Mouse (Mus musculus) hindbrain, embryonic 10.5 days (tissue): ENCODE measurements around the gene Chrnb4. TPM values are rescaled to one million over a fixed set of nuclear protein-coding genes. Genes with fewer than 3 reads are reported as not detected.

ENCODE experiments used
- DNase-seq: peaks from one replicate; pipeline ENCODE4 v3.0.0-alpha.2; 2017; ENCODE audit warnings: low spot score
- H3K27ac ChIP-seq: fragments of 300-500 bp; sonication (generic); 2 replicates; pipeline ENCODE4 v1.5.1; 2016; ENCODE audit warnings: mild to moderate bottlenecking, moderate library complexity
- H3K27me3 ChIP-seq: fragments of 300-500 bp; sonication (generic); 2 replicates; pipeline ENCODE4 v1.6.1; 2016; ENCODE audit warnings: mild to moderate bottlenecking; ENCODE audit not compliant: poor library complexity, insufficient read depth, severe bottlenecking
- H3K36me3 ChIP-seq: fragments of 300-500 bp; sonication (generic); 2 replicates; pipeline ENCODE4 v1.6.1; 2016; ENCODE audit warnings: mild to moderate bottlenecking, moderate library complexity
- H3K4me1 ChIP-seq: fragments of 300-500 bp; sonication (generic); replicated peaks from 2 replicates; pipeline ENCODE4 v1.6.1; 2016; ENCODE audit warnings: mild to moderate bottlenecking
- H3K4me3 ChIP-seq: fragments of 300-500 bp; sonication (generic); 2 replicates; pipeline ENCODE4 v1.5.1; 2016; ENCODE audit warnings: mild to moderate bottlenecking, moderate library complexity
- H3K9me3 ChIP-seq: fragments of 300-500 bp; sonication (generic); 2 replicates; pipeline ENCODE4 v1.6.1; 2016; ENCODE audit warnings: mild to moderate bottlenecking, moderate library complexity
- WGBS: fragments of 180-500 bp; shearing (Covaris S2); methylation state at CpG from one replicate; pipeline ENCODE4 v1.1.7; 2016; 5-methylcytosine and 5-hydroxymethylcytosine counted together
- polyA plus RNA-seq: library from polyadenylated mRNA; unstranded; fragments of >200 nt; fragmentation: Nextera tagmentation; extraction: Ambion mirVana; gene quantifications from 2 replicates; pipeline ENCODE4 v1.2.1, GENCODE M21; 2016

Chrnb4 gene
- polyA plus RNA-seq, 1 experiment from 2014 or later: 4.4 TPM

DNA sequence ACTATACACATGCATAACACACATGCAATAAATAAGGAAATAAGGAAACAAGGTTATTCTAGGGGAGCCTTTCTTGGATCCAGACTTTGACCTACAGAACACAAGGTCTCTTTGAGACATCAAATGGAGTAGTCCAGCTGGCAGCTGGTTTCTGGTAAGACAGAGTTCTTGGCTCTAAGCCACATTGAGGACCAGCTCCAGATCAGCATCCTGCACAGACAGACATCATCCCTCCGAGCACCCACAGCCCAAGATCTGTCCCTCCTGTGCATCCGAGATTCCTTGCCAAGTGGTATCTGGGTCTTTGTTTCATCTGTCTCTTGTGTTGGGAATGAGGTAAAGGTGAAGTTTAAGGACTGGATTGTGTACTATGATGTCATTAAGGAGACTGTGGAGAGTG lies 3.6 kb downstream of the Chrnb4 start:
- H3K4me1 ChIP-seq: peaks cover 43% of the 10 kb centered on the region
- no peaks in the 10 kb centered on the region for H3K9me3 ChIP-seq
- H3K4me3 ChIP-seq: no peak overlapping the region
- peaks cover 14% of the 10 kb centered on the region for H3K27me3 ChIP-seq
- WGBS: 90% methylated on average over 2 of the region's 2 CpGs
- no peaks in the 10 kb centered on the region for H3K36me3 ChIP-seq
- no peak overlapping the region for H3K27ac ChIP-seq
- no peak for DNase-seq

GRCm38 (mm10) chr9:55043688-55044087 lies 4.9 kb downstream of the Chrnb4 start:
- DNase-seq: peak; percentile 41
- Histone ChIP-seq H3K36me3 (no peaks in the 10 kb centered on the region), H3K27me3 (peaks cover 14% of the 10 kb centered on the region), H3K9me3 (no peaks in the 10 kb centered on the region), H3K4me1 (peaks cover 38% of the 10 kb centered on the region), H3K4me3 (peak overlapping the region; percentile 33), H3K27ac (peak overlapping the region; percentile 72)
- 6% methylated on average over 8 of the region's 8 CpGs for WGBS

GRCm38 (mm10) chr9:55041389-55041788 lies 7.2 kb downstream of the Chrnb4 start:
- WGBS: 67% methylated on average over 2 of the region's 2 CpGs

GRCm38 (mm10) chr9:55039983-55040382 lies 8.6 kb downstream of the Chrnb4 start:
- 69% methylated on average over 5 of the region's 5 CpGs for WGBS
- Histone ChIP-seq H3K4me3 (no peak overlapping the region), H3K36me3 (peaks cover 7% of the 10 kb centered on the region), H3K4me1 (peaks cover 13% of the 10 kb centered on the region), H3K27ac (no peak overlapping the region), H3K27me3 (no peaks in the 10 kb centered on the region), H3K9me3 (no peaks in the 10 kb centered on the region)
- no peak for DNase-seq

More at GRCm38 (mm10) chr9:55041389-55041788, 7.2 kb downstream of the Chrnb4 start:
- Histone ChIP-seq H3K27me3 (0 out of 2 replicates have a peak, but pooled peaks cover 5% of the 10 kb centered on the region), H3K4me3 (no peak overlapping the region), H3K36me3 (no peaks in the 10 kb centered on the region), H3K4me1 (peaks cover 16% of the 10 kb centered on the region), H3K9me3 (no peaks in the 10 kb centered on the region), H3K27ac (no peak overlapping the region)
- no peak for DNase-seq

DNA sequence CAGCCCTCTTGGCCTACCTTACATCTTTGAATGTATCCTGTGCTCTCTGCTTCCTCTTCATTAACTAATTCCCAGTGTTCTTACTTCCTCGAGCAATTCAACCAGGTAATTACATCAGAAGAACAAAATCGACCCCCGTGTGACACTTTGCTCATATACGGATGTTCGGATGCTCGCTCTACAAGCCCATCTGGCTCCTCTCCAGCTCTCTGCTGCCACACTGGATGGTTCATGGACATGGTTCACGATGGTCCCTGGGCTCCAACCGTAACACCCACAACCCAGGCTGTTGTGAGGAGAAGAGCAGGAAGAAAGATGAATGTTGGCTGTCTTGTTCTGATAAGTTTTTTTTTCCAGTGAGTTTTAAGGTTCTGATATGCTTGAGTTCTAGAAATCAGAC lies 9.6 kb downstream of the Chrnb4 start:
- Histone ChIP-seq H3K27me3 (no peaks in the 10 kb centered on the region), H3K4me1 (peaks cover 5% of the 10 kb centered on the region), H3K36me3 (peaks cover 12% of the 10 kb centered on the region), H3K4me3 (no peak overlapping the region), H3K27ac (no peak overlapping the region), H3K9me3 (no peaks in the 10 kb centered on the region)
- WGBS: 87% methylated on average over 8 of the region's 8 CpGs
- no peak for DNase-seq

DNA sequence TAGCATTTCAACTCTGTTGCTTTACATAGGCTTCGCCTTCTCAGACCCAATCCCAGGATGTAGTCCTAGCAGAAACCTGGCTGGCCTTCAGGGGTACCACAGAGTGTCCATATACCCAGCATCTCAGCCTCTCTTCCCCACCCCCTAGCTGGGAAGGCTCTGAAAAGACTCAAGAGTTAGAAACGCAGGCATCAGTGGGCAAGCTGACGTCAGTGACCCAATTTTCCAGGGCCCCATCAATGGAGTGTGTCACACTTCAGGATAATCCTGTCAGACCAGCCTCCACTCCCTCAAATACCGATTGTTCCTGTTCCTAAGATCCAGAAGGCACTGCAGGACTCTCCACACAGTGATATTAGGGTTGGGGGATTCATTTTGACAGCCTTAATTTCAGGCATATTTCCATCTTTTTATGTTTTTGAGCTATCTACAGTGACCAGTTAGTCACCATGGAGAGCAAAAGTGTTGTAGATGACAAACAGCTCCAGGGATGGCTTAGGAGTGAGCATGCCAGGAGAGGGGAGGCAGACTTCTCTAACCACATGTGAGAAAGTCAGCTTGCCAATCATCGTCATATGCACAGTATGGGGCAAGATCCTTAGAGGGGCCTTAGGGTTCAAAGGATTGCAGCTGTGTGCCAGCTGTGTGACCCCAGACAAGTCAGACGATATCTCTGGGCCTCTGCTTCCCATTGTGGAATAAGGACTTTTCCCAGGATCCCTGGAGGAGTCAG lies 17.0 kb downstream of the Chrnb4 start:
- peaks cover 4% of the 10 kb centered on the region for H3K4me1 ChIP-seq
- 59% methylated on average over 6 of the region's 6 CpGs for WGBS
- H3K36me3 ChIP-seq: peaks cover 17% of the 10 kb centered on the region
- no peak for DNase-seq
- no peak overlapping the region for H3K27ac ChIP-seq
- H3K4me3 ChIP-seq: no peak overlapping the region
- peaks cover 23% of the 10 kb centered on the region for H3K27me3 ChIP-seq
- H3K9me3 ChIP-seq: no peaks in the 10 kb centered on the region

DNA sequence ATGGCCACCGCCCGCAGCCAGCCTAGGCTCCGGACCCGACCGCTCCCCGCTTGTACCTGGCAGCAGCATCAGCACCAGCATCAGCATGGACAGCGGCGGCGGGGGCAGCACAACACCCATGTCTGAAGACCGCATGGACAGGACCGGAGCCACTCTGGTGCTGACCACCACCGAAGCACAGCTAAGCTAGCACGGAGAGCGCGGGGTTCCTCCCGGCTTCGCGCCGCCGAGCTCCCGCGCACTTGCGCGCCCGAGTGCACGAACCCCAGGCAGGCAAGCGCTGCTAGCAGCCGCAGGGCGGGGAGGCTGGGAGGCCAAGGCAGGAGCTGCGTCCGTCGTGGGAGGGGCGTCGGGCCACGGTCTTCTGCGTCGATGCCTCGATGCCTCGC lies 22.3 kb downstream of the Chrnb4 start, which contains the start of gene Chrna3:
TSS of gene Chrna3 (minus strand) at position 288 of the 389 bp plus-strand sequence.
- H3K27me3 ChIP-seq: peaks cover 53% of the 10 kb centered on the region
- peak within 1 kb of the TSS; percentile 57 for H3K4me3 ChIP-seq
- DNase-seq: peak; percentile 71
- no peaks in the 10 kb centered on the region for H3K9me3 ChIP-seq
- H3K36me3 ChIP-seq: no peaks in the 10 kb centered on the region
- H3K4me1 ChIP-seq: peaks cover 19% of the 10 kb centered on the region
- peak within 1 kb of the TSS; percentile 78 for H3K27ac ChIP-seq
- under 1% methylated on average over 39 of the region's 39 CpGs for WGBS

DNA sequence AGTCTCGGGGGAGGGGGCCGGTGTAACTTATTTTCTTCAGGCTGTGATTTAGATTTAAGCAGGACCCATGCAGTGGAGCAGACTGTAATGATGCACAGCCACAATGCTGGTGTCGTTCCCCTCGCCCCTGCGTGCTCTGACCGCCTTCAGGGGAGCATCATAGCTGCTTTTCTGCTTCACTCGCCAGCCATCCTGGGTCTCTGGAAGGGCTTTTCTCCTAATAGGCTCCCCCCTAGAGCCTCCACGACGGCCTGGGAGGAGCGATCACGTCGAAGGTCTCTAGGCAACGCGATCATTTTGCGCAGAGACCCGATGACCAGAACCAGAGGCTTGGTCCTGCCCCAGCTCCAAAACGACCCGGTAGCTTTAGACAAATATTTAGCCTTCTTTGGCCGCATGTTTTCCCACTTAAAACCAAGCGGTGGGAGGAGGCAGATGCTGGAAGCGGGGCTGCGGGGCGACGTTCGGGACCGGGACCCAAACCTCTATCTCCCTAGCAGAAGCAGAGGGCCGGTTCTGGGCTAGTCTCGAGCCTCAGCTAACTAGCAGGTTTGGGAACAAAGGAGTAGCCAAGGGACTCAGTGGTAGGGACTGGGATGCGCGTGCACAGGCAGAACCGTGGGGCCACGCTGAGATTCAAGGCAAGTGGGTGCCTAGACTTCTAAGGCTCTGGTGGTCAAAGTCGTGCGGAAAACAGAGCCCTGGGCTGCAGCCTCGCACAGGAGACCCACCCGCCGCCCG lies 22.9 kb downstream of the Chrnb4 start:
- 10% methylated on average over 38 of the region's 38 CpGs for WGBS
- no peaks in the 10 kb centered on the region for H3K36me3 ChIP-seq
- peak overlapping the region; percentile 78 for H3K27ac ChIP-seq
- H3K9me3 ChIP-seq: no peaks in the 10 kb centered on the region
- peaks cover 19% of the 10 kb centered on the region for H3K4me1 ChIP-seq
- peaks cover 53% of the 10 kb centered on the region for H3K27me3 ChIP-seq
- peak overlapping the region; percentile 57 for H3K4me3 ChIP-seq
- DNase-seq: no peak

DNA sequence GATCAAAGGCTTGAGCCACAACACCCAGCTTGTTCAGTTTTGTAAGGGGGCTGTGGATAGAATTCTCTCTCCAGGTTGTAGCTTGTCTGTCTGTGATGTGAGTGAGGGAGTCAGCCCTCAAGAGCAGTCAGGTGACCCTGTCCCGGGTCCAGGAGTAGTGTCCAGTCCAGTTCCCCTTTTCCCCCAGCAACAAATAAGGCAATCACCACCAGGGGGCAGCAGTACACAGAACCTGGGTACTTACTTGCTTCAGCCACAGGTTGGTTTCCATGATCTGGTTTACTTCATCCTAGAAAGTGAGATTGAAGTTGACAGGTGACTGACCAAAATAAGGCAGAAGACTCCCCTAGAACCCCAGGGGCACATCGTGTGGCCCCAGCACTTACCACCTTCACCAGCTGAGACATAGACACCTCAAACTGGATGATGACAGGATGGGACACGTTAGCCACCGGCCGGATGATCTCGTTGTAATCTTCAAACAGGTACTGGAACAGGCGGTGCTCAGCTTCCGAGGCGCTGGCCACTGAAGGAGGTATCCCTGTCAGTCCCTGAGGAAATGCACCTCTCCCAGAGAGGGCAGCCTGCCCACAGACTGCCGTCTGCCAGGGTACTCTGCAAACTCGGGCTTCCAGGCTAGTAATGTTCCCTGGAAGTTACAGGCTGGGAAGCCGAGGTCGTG lies 24.5 kb downstream of the Chrnb4 start:
- Histone ChIP-seq H3K27me3 (peaks cover 49% of the 10 kb centered on the region), H3K36me3 (0 out of 2 replicates have a peak, but pooled peaks cover 6% of the 10 kb centered on the region), H3K9me3 (no peaks in the 10 kb centered on the region), H3K4me3 (0 out of 2 replicates have a peak overlapping the region, but pooled peaks have one; percentile 20), H3K4me1 (peaks cover 19% of the 10 kb centered on the region), H3K27ac (no peak overlapping the region)
- peak; percentile 83 for DNase-seq
- WGBS: 44% methylated on average over 13 of the region's 13 CpGs

GRCm38 (mm10) chr9:55023326-55023725 lies 25.3 kb downstream of the Chrnb4 start:
- WGBS: 86% methylated on average over 5 of the region's 5 CpGs
- no peak overlapping the region for H3K4me3 ChIP-seq
- H3K9me3 ChIP-seq: no peaks in the 10 kb centered on the region
- peaks cover 19% of the 10 kb centered on the region for H3K4me1 ChIP-seq
- H3K27me3 ChIP-seq: peaks cover 47% of the 10 kb centered on the region
- no peak overlapping the region for H3K27ac ChIP-seq
- 0 out of 2 replicates have a peak, but pooled peaks cover 6% of the 10 kb centered on the region for H3K36me3 ChIP-seq
- DNase-seq: no peak

GRCm38 (mm10) chr9:55016926-55017325 lies 31.7 kb downstream of the Chrnb4 start:
- Histone ChIP-seq H3K36me3 (peaks cover 22% of the 10 kb centered on the region), H3K9me3 (no peaks in the 10 kb centered on the region), H3K4me1 (peaks cover 2% of the 10 kb centered on the region; the same call in 1 of the 2 replicates), H3K27me3 (no peaks in the 10 kb centered on the region), H3K27ac (no peak overlapping the region), H3K4me3 (no peak overlapping the region)
- 83% methylated on average over 3 of the region's 3 CpGs for WGBS
- no peak for DNase-seq

DNA sequence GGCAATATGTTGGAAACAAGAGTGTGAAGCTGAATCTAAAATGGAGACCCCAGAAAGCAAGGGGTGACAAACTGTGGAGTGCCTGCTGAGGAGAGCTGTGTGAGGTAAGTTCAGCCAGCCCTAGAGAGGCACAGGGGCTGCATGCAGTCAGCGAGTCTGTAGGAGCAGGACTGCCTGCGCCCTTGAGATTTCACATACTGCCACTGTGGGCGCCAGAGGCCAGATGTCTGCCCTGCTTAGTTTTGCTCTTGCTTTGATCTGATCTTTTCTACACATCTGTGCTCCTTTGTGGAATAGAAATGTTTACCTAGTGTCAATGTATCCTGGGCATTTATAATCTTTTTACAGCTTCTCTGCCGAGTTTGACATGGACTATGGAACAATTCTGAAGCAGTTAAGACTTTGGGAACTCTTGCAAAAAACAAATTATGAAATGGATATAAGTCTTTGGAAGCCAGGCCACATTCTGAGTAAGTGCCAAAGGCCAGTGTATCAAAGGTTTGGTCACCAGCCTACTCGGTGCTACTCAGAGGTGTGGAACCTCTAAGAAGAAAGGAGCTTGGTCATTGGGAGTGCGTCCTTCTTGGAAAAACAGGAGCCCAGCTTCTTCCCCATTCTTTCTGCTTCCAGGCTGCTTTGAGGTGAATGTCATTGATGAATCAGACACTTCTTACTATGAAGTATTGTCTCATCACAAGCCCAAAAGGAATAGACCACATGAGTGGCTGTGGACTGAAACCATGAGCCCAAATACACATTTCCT lies 37.8 kb downstream of the Chrnb4 start:
- Histone ChIP-seq H3K9me3 (no peaks in the 10 kb centered on the region), H3K4me1 (peaks cover 6% of the 10 kb centered on the region; the same call in 1 of the 2 replicates), H3K27me3 (no peaks in the 10 kb centered on the region), H3K27ac (no peak overlapping the region), H3K4me3 (no peak overlapping the region), H3K36me3 (peaks cover 11% of the 10 kb centered on the region)
- 53% methylated on average over 6 of the region's 6 CpGs for WGBS
- DNase-seq: no peak
